Mouse (Mus musculus): ENCODE data around the gene Vmn1r195.

GRCm38 (mm10) chr13:22243915-22244314 lies 26.4 kb upstream of the Vmn1r195 start, which contains the start of gene Vmn1r194:
- TF ChIP-seq CTCF (IDR thresholded peaks at IDR 0.05; ENCODE audit: low read depth) (no peak), EP300 (optimal IDR thresholded peaks at IDR 0.05) (no peak)
